Mouse (Mus musculus): ENCODE results near the gene Olfr698.
"Not testable (repeated sequence)": the region's sequence is repeated elsewhere in the genome, so short reads cannot be mapped to it uniquely, and the experiment has no call there.

The Olfr698 gene

GRCm38 (mm10) chr7:106755297-106755696 is at the start of gene Olfr698:
Olfr698 (minus strand) TSS chr7:106755397.
- DNase-seq (ENCODE audit: low spot score in 2 of 2), result no peak

- no peak for DNase-seq (ENCODE audit: low spot score in 2 of 2)
Measured at GRCm38 (mm10) chr7:106793098-106793497, 37.9 kb upstream of the Olfr698 start, which contains the start of gene Olfr699. Olfr699 (minus strand) TSS chr7:106793198.

GRCm38 (mm10) chr7:106788330-106788729 is 33.1 kb upstream of the Olfr698 start:
- DNase-seq (ENCODE audit: low spot score in 2 of 2), result no peak

GRCm38 (mm10) chr7:106761008-106761407 is 5.8 kb upstream of the Olfr698 start:
- DNase-seq (ENCODE audit: low spot score in 2 of 2), result not testable (repeated sequence)

GRCm38 (mm10) chr7:106758800-106759199 is 3.6 kb upstream of the Olfr698 start:
- DNase-seq (ENCODE audit: low spot score in 2 of 2), result no peak

- no peak for DNase-seq (ENCODE audit: low spot score in 2 of 2)
Measured at GRCm38 (mm10) chr7:106745811-106746210, 9.4 kb downstream of the Olfr698 start.

- no peak for DNase-seq (ENCODE audit: low spot score in 2 of 2)
Measured at GRCm38 (mm10) chr7:106742343-106742742, 12.9 kb downstream of the Olfr698 start, which contains the start of gene Olfr697. Olfr697 (minus strand) TSS chr7:106742443.

- no peak for DNase-seq (ENCODE audit: low spot score in 2 of 2)
Measured at GRCm38 (mm10) chr7:106737028-106737427, 18.2 kb downstream of the Olfr698 start.

GRCm38 (mm10) chr7:106733717-106734116 is 21.5 kb downstream of the Olfr698 start:
- no peak for DNase-seq (ENCODE audit: low spot score in 2 of 2)

GRCm38 (mm10) chr7:106725654-106726053 is 29.5 kb downstream of the Olfr698 start:
- DNase-seq (ENCODE audit: low spot score in 2 of 2), result not testable (repeated sequence)

GRCm38 (mm10) chr7:106716296-106716695 is 38.9 kb downstream of the Olfr698 start, which contains the start of gene Olfr695:
Olfr695 (minus strand) TSS chr7:106716396.
- no peak for DNase-seq (ENCODE audit: low spot score in 2 of 2)

GRCm38 (mm10) chr7:106711463-106711862 is 43.7 kb downstream of the Olfr698 start:
- no peak for DNase-seq (ENCODE audit: low spot score in 2 of 2)

- DNase-seq (ENCODE audit: low spot score in 2 of 2), result not testable (repeated sequence)
Measured at GRCm38 (mm10) chr7:106707705-106708104, 47.5 kb downstream of the Olfr698 start.

Measured in cerebellum, postnatal 4 days (tissue).